Mouse (Mus musculus): ENCODE measurements around the gene Hdac5. TPM values are rescaled to one million over a fixed set of nuclear protein-coding genes. Genes with fewer than 3 reads are reported as not detected.

Hdac5 gene
- polyA plus RNA-seq, 2 experiments: 7.3 to 8.8 TPM

DNA sequence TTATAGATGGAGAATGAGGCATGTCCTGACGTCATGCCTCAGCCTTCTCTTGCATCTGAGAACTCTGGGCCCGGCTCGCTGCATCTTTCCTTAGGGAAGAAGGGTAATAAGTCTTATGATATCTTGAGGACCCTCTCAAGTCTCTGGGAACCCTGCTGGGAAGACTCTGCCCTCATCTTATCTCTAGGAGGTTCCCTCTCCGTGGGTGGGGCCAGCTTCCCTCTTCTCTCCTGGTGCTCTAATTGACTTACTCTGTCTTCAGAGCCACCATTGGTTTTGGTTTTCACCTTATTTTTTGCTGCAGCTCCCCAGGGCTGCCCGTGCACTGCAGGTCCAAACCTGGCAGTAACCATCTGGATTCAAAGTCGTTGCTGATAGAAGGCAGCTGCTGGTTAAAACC, 28.1 kb upstream of the Hdac5 start:
- DNase-seq (ENCODE audit: low read depth in 3 of 3, low spot score in 3 of 3): no peak
- WGBS (ENCODE audit: insufficient replicate concordance): 68% methylated on average over 6 of the region's 6 CpGs
- no peak overlapping the region for H3K4me3 ChIP-seq (ENCODE audit: insufficient read depth in 1 of 2, low read depth in 2 of 2, low read length in 2 of 2)
- H3K9ac ChIP-seq (replicated peaks): no peak overlapping the region
- ATAC-seq (ENCODE audit: insufficient read depth): no peak
- no peaks in the 10 kb centered on the region for H3K9me3 ChIP-seq (ENCODE audit: control insufficient read depth, low read length)
- no peak overlapping the region for H3K4me2 ChIP-seq (ENCODE audit: low read depth)
- no peak overlapping the region for H3K27ac ChIP-seq
- TF ChIP-seq EP300 (IDR thresholded peaks at IDR 0.05; ENCODE audit: low read depth) (no peak), CTCF (IDR thresholded peaks at IDR 0.05; ENCODE audit: low read depth) (no peak)
- peaks cover 6 to 7% of the 10 kb centered on the region in 2 experiments for H3K4me1 ChIP-seq (replicated peaks; ENCODE audit: control insufficient read depth in 2 of 2, insufficient read depth in 2 of 2, low read length in 1 of 2)
- no peaks in the 10 kb centered on the region for H3K27me3 ChIP-seq (ENCODE audit: control insufficient read depth, insufficient read depth, low read length)
- peaks cover 17% of the 10 kb centered on the region for H3K36me3 ChIP-seq (replicated peaks; ENCODE audit: control insufficient read depth, insufficient read depth, low read depth)

DNA sequence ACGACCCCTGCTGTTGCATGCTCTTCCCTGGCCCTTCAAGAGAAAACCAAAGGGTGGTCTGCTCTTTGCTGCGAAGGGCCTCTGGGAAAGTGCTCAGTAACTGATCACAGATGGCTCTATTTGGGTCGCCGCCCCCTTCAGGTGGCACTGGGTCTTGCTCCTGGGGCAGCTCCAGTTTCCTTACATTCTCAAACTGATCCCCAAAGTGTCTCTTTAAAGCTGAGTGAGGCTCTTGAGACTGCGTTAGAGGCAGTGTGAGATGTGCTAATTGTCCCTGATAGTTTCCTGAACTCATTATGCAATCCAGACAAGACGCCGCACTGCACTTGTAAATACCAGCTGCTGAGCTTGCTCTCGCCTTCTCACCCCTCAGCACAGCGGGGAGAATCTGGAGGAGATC, 27.5 kb upstream of the Hdac5 start:
- peaks cover 6 to 7% of the 10 kb centered on the region in 2 experiments for H3K4me1 ChIP-seq (replicated peaks; ENCODE audit: control insufficient read depth in 2 of 2, insufficient read depth in 2 of 2, low read length in 1 of 2)
- H3K36me3 ChIP-seq (replicated peaks; ENCODE audit: control insufficient read depth, insufficient read depth, low read depth): peaks cover 14% of the 10 kb centered on the region
- H3K9ac ChIP-seq (replicated peaks): no peak overlapping the region
- TF ChIP-seq EP300 (IDR thresholded peaks at IDR 0.05; ENCODE audit: low read depth): no peak
- TF ChIP-seq CTCF (IDR thresholded peaks at IDR 0.05; ENCODE audit: low read depth): peak; percentile 47; the same call in 1 of the 2 replicates
- H3K4me3 ChIP-seq (ENCODE audit: insufficient read depth in 1 of 2, low read depth in 2 of 2, low read length in 2 of 2): no peak overlapping the region
- no peak overlapping the region for H3K4me2 ChIP-seq (ENCODE audit: low read depth)
- ATAC-seq (ENCODE audit: insufficient read depth) (no peak), DNase-seq (ENCODE audit: low read depth in 3 of 3, low spot score in 3 of 3) (no peak)
- H3K27me3 ChIP-seq (ENCODE audit: control insufficient read depth, insufficient read depth, low read length): no peaks in the 10 kb centered on the region
- H3K9me3 ChIP-seq (ENCODE audit: control insufficient read depth, low read length): no peaks in the 10 kb centered on the region
- H3K27ac ChIP-seq: no peak overlapping the region
- WGBS (ENCODE audit: insufficient replicate concordance): 63% methylated on average over 9 of the region's 9 CpGs

- peak overlapping the region; percentile 62 for H3K9ac ChIP-seq (replicated peaks)
- no peak overlapping the region; the same call in 1 of the 2 replicates for H3K27ac ChIP-seq
- ATAC-seq (ENCODE audit: insufficient read depth): peak; percentile 15; the same call in 1 of the 2 replicates
- DNase-seq (ENCODE audit: low read depth in 3 of 3, low spot score in 3 of 3): no peak
- 9% methylated on average over 9 of the region's 9 CpGs for WGBS (ENCODE audit: insufficient replicate concordance)
- no peaks in the 10 kb centered on the region for H3K9me3 ChIP-seq (ENCODE audit: control insufficient read depth, low read length)
- no peak for TF ChIP-seq EP300 (IDR thresholded peaks at IDR 0.05; ENCODE audit: low read depth)
- H3K4me1 ChIP-seq (replicated peaks; ENCODE audit: control insufficient read depth in 2 of 2, insufficient read depth in 2 of 2, low read length in 1 of 2): peaks cover 5 to 10% of the 10 kb centered on the region in 2 experiments
- H3K4me2 ChIP-seq (ENCODE audit: low read depth): peak overlapping the region; percentile 73
- H3K27me3 ChIP-seq (ENCODE audit: control insufficient read depth, insufficient read depth, low read length): peaks cover 7% of the 10 kb centered on the region
- H3K4me3 ChIP-seq (ENCODE audit: insufficient read depth in 1 of 2, low read depth in 2 of 2, low read length in 2 of 2): peak overlapping the region; percentile 69 to 89
- H3K36me3 ChIP-seq (replicated peaks; ENCODE audit: control insufficient read depth, insufficient read depth, low read depth): peaks cover 10% of the 10 kb centered on the region
Measured at GRCm38 (mm10) chr11:102249351-102250090, 19.6 kb upstream of the Hdac5 start.

- ATAC-seq (ENCODE audit: insufficient read depth): peak; percentile 82
Measured at GRCm38 (mm10) chr11:102248630-102249230, 18.8 kb upstream of the Hdac5 start, which contains the start of gene BC030867. Gene BC030867, plus strand, starts transcription at chr11:102248882.

DNA sequence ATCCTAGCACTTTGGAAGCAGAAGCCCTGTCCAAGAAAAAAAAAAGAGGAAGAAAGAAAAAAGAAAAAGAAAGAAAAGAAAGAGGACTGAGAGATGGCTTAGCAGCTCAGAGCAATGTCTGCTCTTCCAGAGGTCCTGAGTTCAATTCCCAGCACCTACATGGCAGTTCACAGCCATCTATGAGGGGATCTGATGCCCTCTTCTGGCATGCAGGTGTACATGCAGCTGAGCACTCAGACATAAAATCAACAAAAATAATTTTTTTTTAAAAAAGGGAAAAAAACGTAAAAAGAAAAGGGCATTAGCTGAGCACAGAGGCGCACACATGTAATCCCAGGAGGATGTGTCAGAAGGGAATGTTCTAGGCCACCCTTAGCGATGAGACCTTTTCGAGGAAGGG, 16.9 kb upstream of the Hdac5 start:
- ATAC-seq (ENCODE audit: insufficient read depth): no peak
- H3K9me3 ChIP-seq (ENCODE audit: control insufficient read depth, low read length): no peaks in the 10 kb centered on the region
- 74% methylated on average over 4 of the region's 4 CpGs for WGBS (ENCODE audit: insufficient replicate concordance)
- no peak overlapping the region for H3K4me2 ChIP-seq (ENCODE audit: low read depth)
- peaks cover 10% of the 10 kb centered on the region for H3K27me3 ChIP-seq (ENCODE audit: control insufficient read depth, insufficient read depth, low read length)
- no peak overlapping the region for H3K9ac ChIP-seq (replicated peaks)
- TF ChIP-seq EP300 (IDR thresholded peaks at IDR 0.05; ENCODE audit: low read depth) (no peak), CTCF (IDR thresholded peaks at IDR 0.05; ENCODE audit: low read depth) (peak; percentile 51)
- DNase-seq (ENCODE audit: low read depth in 3 of 3, low spot score in 3 of 3): no peak
- no peak overlapping the region for H3K27ac ChIP-seq
- peaks cover 5 to 10% of the 10 kb centered on the region in 2 experiments for H3K4me1 ChIP-seq (replicated peaks; ENCODE audit: control insufficient read depth in 2 of 2, insufficient read depth in 2 of 2, low read length in 1 of 2)
- H3K36me3 ChIP-seq (replicated peaks; ENCODE audit: control insufficient read depth, insufficient read depth, low read depth): peaks cover 6% of the 10 kb centered on the region
- H3K4me3 ChIP-seq (ENCODE audit: insufficient read depth in 1 of 2, low read depth in 2 of 2, low read length in 2 of 2): no peak overlapping the region

More at GRCm38 (mm10) chr11:102248630-102249230, 18.8 kb upstream of the Hdac5 start, which contains the start of gene BC030867:
- under 1% methylated on average over 41 of the region's 41 CpGs for WGBS (ENCODE audit: insufficient replicate concordance)
- Histone ChIP-seq H3K4me1 (replicated peaks; ENCODE audit: control insufficient read depth in 2 of 2, insufficient read depth in 2 of 2, low read length in 1 of 2) (peaks cover 5 to 10% of the 10 kb centered on the region in 2 experiments), H3K9ac (replicated peaks) (peak within 1 kb of the TSS; percentile 62), H3K4me2 (ENCODE audit: low read depth) (peak within 1 kb of the TSS; percentile 73), H3K9me3 (ENCODE audit: control insufficient read depth, low read length) (no peaks in the 10 kb centered on the region), H3K27ac (peak within 1 kb of the TSS; percentile 30; the same call in 1 of the 2 replicates), H3K27me3 (ENCODE audit: control insufficient read depth, insufficient read depth, low read length) (peaks cover 10% of the 10 kb centered on the region), H3K36me3 (replicated peaks; ENCODE audit: control insufficient read depth, insufficient read depth, low read depth) (peaks cover 10% of the 10 kb centered on the region), H3K4me3 (ENCODE audit: insufficient read depth in 1 of 2, low read depth in 2 of 2, low read length in 2 of 2) (peak within 1 kb of the TSS; percentile 69 to 89)
- peak; percentile 94 to 95 (median 95) for DNase-seq (ENCODE audit: low read depth in 3 of 3, low spot score in 3 of 3)
- TF ChIP-seq EP300 (IDR thresholded peaks at IDR 0.05; ENCODE audit: low read depth): 0 out of 2 replicates have a peak, but pooled peaks have one; percentile 47
- TF ChIP-seq CTCF (IDR thresholded peaks at IDR 0.05; ENCODE audit: low read depth): peak; percentile 90
